Mouse (Mus musculus): ENCODE results near the gene Dppa4. TPM values are rescaled to one million over a fixed set of nuclear protein-coding genes. Genes with fewer than 3 reads are reported as not detected.
A peak's percentile ranks its signal among the peaks of the same experiment; 100 is the strongest.

The Dppa4 gene
- total RNA-seq, 2 experiments from 2014 or later = not detected

DNA sequence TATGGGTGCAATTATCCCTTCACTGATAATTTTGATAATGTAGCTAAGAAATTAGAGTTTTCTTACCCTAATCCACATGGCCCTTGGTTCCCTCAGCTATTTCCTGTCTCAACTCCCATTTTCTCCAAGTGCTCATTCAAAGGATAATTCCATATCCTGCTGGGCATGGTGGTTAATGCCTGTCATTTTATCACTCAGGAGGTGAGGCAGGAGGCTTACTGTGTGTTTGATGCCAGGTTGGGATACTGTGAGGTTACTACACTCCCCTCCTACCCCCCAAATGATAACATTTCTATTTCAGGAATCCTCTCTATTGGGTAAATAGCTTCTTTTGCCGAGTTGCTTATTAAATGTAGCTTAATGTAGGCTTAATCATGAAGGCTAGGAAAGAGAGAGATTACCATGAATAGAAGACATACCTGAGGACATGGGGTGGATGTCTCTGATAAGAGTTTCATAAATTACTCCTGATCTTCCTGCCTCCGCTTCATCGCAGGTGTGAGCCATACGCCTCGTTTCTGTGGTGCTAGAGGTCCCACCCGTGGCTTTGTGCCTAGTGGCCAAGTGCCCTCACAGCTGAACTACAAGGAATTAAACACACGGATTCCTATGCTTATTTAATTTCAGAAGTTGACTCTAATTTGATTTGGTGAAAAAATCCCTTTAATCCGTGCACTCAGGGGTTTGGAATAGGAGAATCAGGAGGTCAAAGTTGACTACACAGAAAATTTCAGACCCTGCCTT is 40.2 kb downstream of the Dppa4 start:
- DNase-seq = peak; percentile 27
- intact Hi-C loops (cut with DNase I) = no loop called here

DNA sequence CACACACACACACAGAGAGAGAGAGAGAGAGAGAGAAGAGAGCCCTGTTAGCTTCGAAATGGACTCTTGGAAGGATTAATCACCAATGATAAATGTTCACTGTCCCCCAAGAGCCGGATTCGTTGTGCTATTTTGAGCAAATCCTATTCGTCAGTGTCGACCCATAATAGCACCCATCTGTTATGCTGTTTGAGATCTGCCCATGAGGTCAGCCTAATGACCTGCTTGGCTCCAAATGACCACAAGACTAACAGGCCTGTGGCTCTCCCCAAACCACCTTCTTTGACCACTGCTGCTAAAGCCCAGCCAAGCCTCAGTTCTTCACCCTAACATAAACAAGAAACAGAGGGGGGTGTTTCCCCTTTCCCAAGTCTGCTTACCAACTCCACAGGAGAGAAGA is 43.4 kb downstream of the Dppa4 start:
- no peak for DNase-seq
- intact Hi-C loops (cut with DNase I) = no loop called here

DNA sequence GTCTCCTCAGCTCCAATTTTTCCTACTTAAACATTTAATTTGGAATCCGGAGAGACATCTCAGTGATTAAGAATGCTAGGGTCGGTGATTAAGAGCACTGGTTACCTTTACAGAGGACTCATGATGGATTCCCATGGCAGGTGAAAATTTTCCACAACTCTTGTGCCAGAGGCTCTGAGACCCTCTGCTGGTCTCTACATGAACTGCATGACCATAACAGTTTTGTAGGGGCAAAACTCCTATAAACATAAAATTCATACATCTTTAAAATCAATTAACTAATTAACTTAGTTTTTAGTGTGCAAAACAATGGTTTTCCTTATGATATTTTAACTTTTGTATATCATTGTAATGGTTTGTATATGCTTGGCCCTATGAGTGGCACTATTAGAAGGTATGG is 44.9 kb downstream of the Dppa4 start:
- DNase-seq = no peak
- intact Hi-C loops (cut with DNase I) = no loop called here

DNA sequence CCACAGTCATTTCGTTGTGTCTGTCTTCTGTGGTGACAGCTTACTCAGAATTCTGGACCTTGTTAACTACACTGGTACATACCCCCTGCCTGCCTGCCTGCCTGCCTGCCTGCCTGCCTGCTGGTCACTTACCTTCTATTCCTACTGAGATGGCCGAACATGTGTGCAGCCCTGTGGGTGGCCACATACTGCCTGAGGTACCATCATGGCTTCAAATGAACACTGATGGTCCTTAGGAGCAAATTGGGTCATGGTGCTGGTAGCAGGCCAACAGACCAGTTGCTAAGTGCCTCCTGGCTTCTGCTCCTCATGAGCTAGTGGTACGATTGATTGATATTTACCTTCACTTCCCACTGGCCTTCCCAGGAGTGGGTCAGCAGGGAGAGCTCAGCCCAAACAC is 48.3 kb downstream of the Dppa4 start:
- intact Hi-C loops (cut with DNase I) = no loop called here
- peak; percentile 8 for DNase-seq

DNA sequence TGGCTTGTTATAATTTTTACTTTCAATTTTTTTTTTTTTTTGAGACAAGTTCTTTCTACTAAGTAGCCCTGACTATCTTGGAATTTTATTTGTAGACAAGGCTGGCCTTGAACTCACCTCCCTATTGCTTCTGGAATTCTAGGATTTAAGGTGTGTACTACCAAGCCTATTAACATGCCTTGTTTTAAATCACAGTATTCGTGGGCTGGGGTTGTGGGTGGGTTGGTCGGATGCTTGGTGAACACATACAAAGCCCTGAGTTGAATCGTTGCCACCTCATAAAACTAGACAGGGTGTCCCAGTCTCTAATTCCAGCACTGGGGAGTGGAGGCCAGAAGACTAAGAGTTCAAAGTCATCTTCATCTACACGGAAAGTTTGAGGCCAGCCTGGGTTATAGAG is 51.8 kb downstream of the Dppa4 start:
- intact Hi-C loops (cut with DNase I) = no loop called here
- no peak for DNase-seq

Other genes starting within 250 kb of the Dppa4 start
- not detected for gene Dppa2, start 20.2 kb downstream of the Dppa4 start, total RNA-seq (2021)
- gene Gm5485, start 128.7 kb downstream of the Dppa4 start, total RNA-seq (2021) = not detected
- gene Morc1, start 147.5 kb downstream of the Dppa4 start, total RNA-seq (2021) = under 1 TPM; 0.50 to 0.54 TPM